Mouse (Mus musculus): ENCODE results near the gene Depdc1a. TPM values are rescaled to one million over a fixed set of nuclear protein-coding genes. Genes with fewer than 3 reads are reported as not detected.

Depdc1a gene
- polyA plus RNA-seq (2017; shearing (Covaris generic)): 0.19 TPM

DNA sequence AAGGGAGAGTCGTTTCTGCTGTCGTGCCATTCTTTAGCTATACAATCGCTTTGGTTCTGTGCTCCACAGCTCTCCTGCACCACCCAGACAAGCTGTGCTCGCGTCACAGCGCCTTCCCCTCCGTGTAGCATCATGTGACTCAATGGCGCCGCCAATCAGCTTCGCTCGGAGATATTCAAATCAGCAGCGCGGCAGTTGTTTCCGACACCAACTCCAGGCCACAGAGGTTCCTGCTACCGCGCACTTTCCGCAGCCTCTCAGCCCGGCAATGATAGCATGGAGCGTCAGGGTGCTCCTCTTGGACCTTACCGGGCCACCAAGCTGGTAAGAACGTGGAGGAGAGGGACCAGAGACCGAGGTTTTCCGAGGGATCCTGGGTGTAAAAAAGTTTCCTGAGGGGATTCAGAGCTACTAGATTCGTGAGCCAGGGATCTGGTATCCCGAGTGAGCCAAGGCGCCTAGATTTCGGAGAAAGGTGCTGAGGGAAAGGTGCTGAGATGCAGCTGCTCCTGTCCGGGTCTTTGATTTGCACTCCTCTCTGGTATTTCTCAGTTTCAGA, at the start of gene Depdc1a:
Depdc1a (plus strand) TSS at position 191 of the 559 bp plus-strand sequence.

Other genes starting within 250 kb of the Depdc1a start
- not detected for gene Rpe65, start 103.7 kb downstream of the Depdc1a start, polyA plus RNA-seq (2017; shearing (Covaris generic))